9 mouse cellular contexts compared by ENCODE assay signal in the genomic region with DNA sequence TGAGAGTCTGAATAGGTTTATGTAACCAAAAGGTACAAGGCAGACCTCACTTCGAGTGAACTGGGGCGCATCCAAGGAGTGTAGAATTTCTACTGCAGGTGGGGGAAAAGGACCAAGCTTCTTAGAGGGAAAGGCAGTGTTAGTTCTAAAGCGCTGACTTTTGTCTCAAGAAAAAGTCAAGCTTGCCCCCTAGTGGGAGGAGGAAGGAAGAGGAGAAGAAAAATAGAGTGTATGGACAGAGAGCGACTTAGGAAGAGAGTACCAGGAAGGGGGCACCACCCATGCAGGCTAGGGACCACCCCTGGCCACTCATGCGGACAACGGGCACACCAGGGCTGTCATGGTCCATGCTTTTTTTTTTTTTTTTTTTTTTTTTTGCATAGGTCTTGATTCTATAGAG. TPM values are rescaled to one million over a fixed set of nuclear protein-coding genes. Genes with fewer than 3 reads are reported as not detected.
A peak's percentile ranks its signal among the peaks of the same experiment; 100 is the strongest.
DNase-seq lines count a peak whose midpoint lies in the region; ATAC-seq and TF ChIP-seq lines count a peak whose summit lies in the region.
"Had no signal": no experiment of that assay in that cellular context is flagged by ENCODE, and none has a peak within 500 bp of the region (broad histone marks: within the 10 kb centered on the region; RNA-seq: fewer than 3 reads in every experiment).

No protein-coding gene starts in this region.

- H3K9ac ChIP-seq in MEL (ENCODE audit: control insufficient read depth, low read depth, low read length, poor library complexity, severe bottlenecking) = no peak overlapping the region
- H3K9ac ChIP-seq in stomach, postnatal 0 days (ENCODE audit: low read length) = no peak overlapping the region
- H3K9ac ChIP-seq: embryonic facial prominence, embryonic 15.5 days had no signal

- no peak overlapping the region for H3K4me3 ChIP-seq in MEL (ENCODE audit: control insufficient read depth in 1 of 2, insufficient read depth in 1 of 2, low read depth in 2 of 2, low read length in 2 of 2)
- no peak overlapping the region for H3K4me3 ChIP-seq in stomach, postnatal 0 days (ENCODE audit: low read depth, low read length)
- H3K4me3 ChIP-seq: embryonic facial prominence, embryonic 15.5 days had no signal

- 0 out of 2 replicates have a peak, but pooled peaks have one; percentile 33 for ATAC-seq in stomach, postnatal 0 days (ENCODE audit: low FRiP score, low TSS enrichment)

- TF ChIP-seq POLR2A in MEL (IDR thresholded peaks at IDR 0.05; ENCODE audit: control insufficient read depth in 1 of 2, insufficient read depth in 1 of 2, low read depth in 1 of 2, low read length in 2 of 2, poor library complexity in 1 of 2) = no peak

- no peak overlapping the region for H3K4me2 ChIP-seq in stomach, postnatal 0 days (replicated peaks; ENCODE audit: low read depth)
- H3K4me2 ChIP-seq: embryonic facial prominence, embryonic 15.5 days had no signal

- H3K4me1 ChIP-seq in MEL (ENCODE audit: control insufficient read depth in 1 of 2, insufficient read depth in 2 of 2, low read length in 2 of 2) = no peaks in the 10 kb centered on the region; a peak in 1 of 4 replicates
- no peaks in the 10 kb centered on the region; the same call in 1 of the 2 replicates for H3K4me1 ChIP-seq in stomach, postnatal 0 days (replicated peaks; ENCODE audit: control insufficient read depth, insufficient read depth)

- 36% methylated on average over 6 of the region's 6 CpGs for WGBS in stomach, postnatal 0 days

- peak; percentile 31 to 97 (median 52); a peak in 5 of 6 replicates for TF ChIP-seq CTCF in MEL (IDR thresholded peaks at IDR 0.05 in 2 of 3, conservative IDR thresholded peaks at IDR 0.05 in 1 of 3; ENCODE audit: control insufficient read depth in 1 of 3, insufficient read depth in 1 of 3, low read depth in 2 of 3, low read length in 3 of 3, poor library complexity in 1 of 3, severe bottlenecking in 1 of 3)
- peak; percentile 86 for TF ChIP-seq CTCF in stomach, postnatal 0 days (IDR thresholded peaks at IDR 0.05; ENCODE audit: low read depth)

- intact Hi-C loops in heart, postnatal 14 days (cut with DNase I) = loop anchor here (1.0 to 2.0 kb wide), 2 partner anchors 35 to 52 kb away; no protein-coding TSS in a partner anchor
- intact Hi-C loops in left cerebral cortex, postnatal 4 days (cut with DNase I) = loop anchor here (5.0 kb wide), 1 partner anchor 52 kb away; no protein-coding TSS in a partner anchor

- TF ChIP-seq RAD21 in MEL (IDR thresholded peaks at IDR 0.05; ENCODE audit: low read depth, low read length) = peak; percentile 95

- H3K27me3 ChIP-seq in MEL (ENCODE audit: control insufficient read depth in 1 of 2, insufficient read depth in 2 of 2, low read length in 2 of 2) = no peaks in the 10 kb centered on the region
- no peaks in the 10 kb centered on the region for H3K27me3 ChIP-seq in stomach, postnatal 0 days (ENCODE audit: control insufficient read depth, insufficient read depth, low read length)
- H3K27me3 ChIP-seq: embryonic facial prominence, embryonic 15.5 days had no signal

- peak; percentile 30 to 59 for DNase-seq in heart, postnatal 14 days
- no peak for DNase-seq in heart, adult 9 months (ENCODE audit: low spot score in 2 of 2)
- DNase-seq in 3T3-L1 (ENCODE audit: low read depth, low spot score) (peak; percentile 78), MEL (ENCODE audit: low read depth, low spot score) (peak; percentile 83)
- DNase-seq in cerebellum, postnatal 25 days = peak; percentile 52 to 70
- DNase-seq in left cerebral cortex, postnatal 4 days = peak; percentile 35
- DNase-seq in stomach, postnatal 0 days (ENCODE audit: low spot score) = peak; percentile 29
- DNase-seq in ovary, postnatal 10 days (ENCODE audit: low spot score) = no peak

- H3K36me3 ChIP-seq in MEL (ENCODE audit: control insufficient read depth in 1 of 2, insufficient read depth in 2 of 2, low read length in 2 of 2) = no peaks in the 10 kb centered on the region; a peak in 2 of 4 replicates
- no peaks in the 10 kb centered on the region for H3K36me3 ChIP-seq in stomach, postnatal 0 days (ENCODE audit: control insufficient read depth, insufficient read depth, low read length)

- H3K79me2 ChIP-seq in MEL (ENCODE audit: control insufficient read depth, insufficient read depth, low read length, poor library complexity) = no peaks in the 10 kb centered on the region

- TF ChIP-seq EP300 in MEL (IDR thresholded peaks at IDR 0.05; ENCODE audit: low read depth in 1 of 2, low read length in 2 of 2) = no peak
- no peak for TF ChIP-seq EP300 in stomach, postnatal 0 days (optimal IDR thresholded peaks at IDR 0.05)

- H3K27ac ChIP-seq in MEL (ENCODE audit: control insufficient read depth, low read depth, low read length) = no peak overlapping the region
- no peak overlapping the region for H3K27ac ChIP-seq in stomach, postnatal 0 days (replicated peaks)
- H3K27ac ChIP-seq: embryonic facial prominence, embryonic 15.5 days had no signal

- H3K9me3 ChIP-seq in MEL (replicated peaks; ENCODE audit: insufficient read depth, low read length) = no peaks in the 10 kb centered on the region
- no peaks in the 10 kb centered on the region for H3K9me3 ChIP-seq in stomach, postnatal 0 days (ENCODE audit: control insufficient read depth, low read length)
- H3K9me3 ChIP-seq: embryonic facial prominence, embryonic 15.5 days had no signal

TF ChIP-seq in MEL, 35 proteins besides CTCF, POLR2A, EP300 and RAD21:
- peak; percentile 15; the same call in 1 of the 2 replicates for TF ChIP-seq ELF1 (IDR thresholded peaks at IDR 0.05; ENCODE audit: low read depth, low read length)
- TF ChIP-seq ZC3H11A (IDR thresholded peaks at IDR 0.05; ENCODE audit: low read depth, low read length) = peak; percentile 98
- no peak for TF ChIP-seq CHD1 (IDR thresholded peaks at IDR 0.05; ENCODE audit: low read depth, low read length)
- peak; percentile 99 for TF ChIP-seq SMC3 (IDR thresholded peaks at IDR 0.05; ENCODE audit: low read depth, low read length)
- no peak for TF ChIP-seq GABPA (IDR thresholded peaks at IDR 0.05; ENCODE audit: low read depth, low read length)
- TF ChIP-seq TCF12 (IDR thresholded peaks at IDR 0.05; ENCODE audit: low read depth, low read length) = no peak
- TF ChIP-seq MAZ (IDR thresholded peaks at IDR 0.05; ENCODE audit: low read depth, low read length) = no peak
TF ChIP-seq in MEL: peak in this region for 3.

RNA-seq across cellular contexts. Expression of gene Pdlim4, which starts 14.6 kb away (rescaled TPM):
- total RNA-seq in heart, postnatal 14 days (2021) = 10 to 100 TPM; 29.9 to 33.2 TPM
- 0.13 TPM in 1 of 2 replicates, not detected in the other for total RNA-seq in MEL (2012; rRNA removed)
- under 1 TPM in 1 of 2 experiments, not detected in 1; 0.70 TPM for polyA plus RNA-seq in MEL (2012; ENCODE audit: insufficient read depth in 1 of 2, insufficient read length in 2 of 2, low read depth in 1 of 2, low replicate concordance in 2 of 2, missing spikeins in 1 of 2)
- 10 to 100 TPM; 11.9 to 13.5 TPM for total RNA-seq in left cerebral cortex, postnatal 4 days (2021)
- polyA plus RNA-seq in stomach, postnatal 0 days (2015; fragmentation: Nextera tagmentation; extraction: Ambion mirVana) = 55.5 and 58.6 TPM in 2 replicates

RNA-seq across cellular contexts. Expression of gene Slc22a4, which starts 26.4 kb away (rescaled TPM):
- 1 to 10 TPM; 3.5 to 4.7 TPM for total RNA-seq in heart, postnatal 14 days (2021)
- 2.3 and 3.5 TPM in 2 replicates for total RNA-seq in MEL (2012; rRNA removed)
- polyA plus RNA-seq in MEL (2012; ENCODE audit: insufficient read depth in 1 of 2, insufficient read length in 2 of 2, low read depth in 1 of 2, low replicate concordance in 2 of 2, missing spikeins in 1 of 2) = 1 to 10 TPM in 1 of 2 experiments, not detected in 1; 5.8 TPM
- 1 to 10 TPM; 4.0 to 4.7 TPM for total RNA-seq in left cerebral cortex, postnatal 4 days (2021)
- 2.1 and 2.5 TPM in 2 replicates for polyA plus RNA-seq in stomach, postnatal 0 days (2015; fragmentation: Nextera tagmentation; extraction: Ambion mirVana)

RNA-seq across cellular contexts. Expression of gene P4ha2, which starts 45.6 kb away (rescaled TPM):
- total RNA-seq in heart, postnatal 14 days (2021) = 10 to 100 TPM; 43.3 to 46.4 TPM
- 18.6 and 32.0 TPM in 2 replicates for total RNA-seq in MEL (2012; rRNA removed)
- 10 to 100 TPM in 1 of 2 experiments, not detected in 1; 57.8 TPM for polyA plus RNA-seq in MEL (2012; ENCODE audit: insufficient read depth in 1 of 2, insufficient read length in 2 of 2, low read depth in 1 of 2, low replicate concordance in 2 of 2, missing spikeins in 1 of 2)
- total RNA-seq in left cerebral cortex, postnatal 4 days (2021) = 10 to 100 TPM; 14.4 to 15.7 TPM
- polyA plus RNA-seq in stomach, postnatal 0 days (2015; fragmentation: Nextera tagmentation; extraction: Ambion mirVana) = 28.4 and 30.2 TPM in 2 replicates

Comparison
In these comparisons a context has a peak if more than half of its experiments do, and no peak if none do; other contexts are left out.
1. DNase-seq: peak in heart, postnatal 14 days (2 of 2), 3T3-L1 (single experiment), MEL (single experiment), cerebellum, postnatal 25 days (2 of 2), left cerebral cortex, postnatal 4 days (single experiment) and stomach, postnatal 0 days (single experiment); none in heart, adult 9 months (0 of 2) and ovary, postnatal 10 days (single experiment).
2. RNA of gene Pdlim4, which starts 14.6 kb away (total RNA-seq): 29.9 to 33.2 TPM in heart, postnatal 14 days and 11.9 to 13.5 TPM in left cerebral cortex, postnatal 4 days; 0.13 TPM in MEL; every median in the first group is over 10 times any median in the second.